Mouse (Mus musculus) cortical plate, adult 2 months (tissue): ENCODE measurements at regions not wholly inside any gene's neighbourhood (a gene's known extent, or its start where the extent isn't known, plus 50 kb on each side); places are given as distances from the start of the nearest gene placed in this dataset.

Source experiments
- CTCF ChIP-seq: fragments of 200-500 bp; IDR thresholded peaks from 2 replicates; pipeline ENCODE4 v1.5.1; 2011; ENCODE audit warnings: mild to moderate bottlenecking, control low read depth, low read length; ENCODE audit not compliant: insufficient read depth; ENCODE audit errors: extremely low read depth
- POLR2A ChIP-seq: fragments of 200-500 bp; IDR thresholded peaks from 2 replicates; pipeline ENCODE4 v1.6.1; 2011; ENCODE audit warnings: mild to moderate bottlenecking, low read length, control low read depth; ENCODE audit not compliant: insufficient read depth; ENCODE audit errors: extremely low read depth

DNA sequence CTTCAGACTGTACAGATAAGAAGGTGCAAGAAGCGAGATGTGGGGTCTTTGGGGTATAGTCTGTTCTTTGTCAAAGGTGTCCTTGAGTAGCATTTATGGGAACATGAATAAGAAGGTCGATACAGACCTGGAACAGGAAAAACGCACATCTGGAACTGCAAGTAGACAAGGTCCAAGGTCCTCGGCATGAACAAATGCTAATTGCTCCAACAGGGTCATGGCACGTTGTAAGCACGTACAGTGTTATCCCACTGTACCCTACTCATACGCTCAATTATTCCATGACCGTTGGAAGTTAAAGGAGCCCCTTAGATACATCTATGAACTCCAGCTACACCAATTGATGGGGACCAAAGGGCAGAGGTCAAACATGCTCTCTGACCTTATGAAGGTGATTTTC, 244.1 kb downstream of the Setd4 start:
- TF ChIP-seq CTCF (no peak), POLR2A (no peak)
